Mouse (Mus musculus): ENCODE results near the gene Nbas. TPM values are rescaled to one million over a fixed set of nuclear protein-coding genes. Genes with fewer than 3 reads are reported as not detected.

Nbas gene
- polyA plus RNA-seq, 1 experiment: not detected

GRCm38 (mm10) chr12:13583386-13583785 is 314.5 kb downstream of the Nbas start:
- WGBS: 97% methylated on average over 6 of the region's 6 CpGs
- H3K4me3 ChIP-seq (ENCODE audit: insufficient read depth, low read depth, low read length): no peak overlapping the region
- H3K27ac ChIP-seq (ENCODE audit: insufficient read depth, low read depth, low read length): no peak overlapping the region
- H3K4me1 ChIP-seq (ENCODE audit: control insufficient read depth, insufficient read depth, low read length): no peaks in the 10 kb centered on the region
- TF ChIP-seq CTCF (IDR thresholded peaks at IDR 0.05; ENCODE audit: insufficient read depth, low read depth, low read length) (no peak), POLR2A (IDR thresholded peaks at IDR 0.05; ENCODE audit: insufficient read depth, low read depth, low read length) (no peak)

GRCm38 (mm10) chr12:13585527-13586156 is 316.7 kb downstream of the Nbas start:
- 81% methylated on average over 6 of the region's 6 CpGs for WGBS

GRCm38 (mm10) chr12:13587675-13588074 is 318.7 kb downstream of the Nbas start:
- TF ChIP-seq CTCF (IDR thresholded peaks at IDR 0.05; ENCODE audit: insufficient read depth, low read depth, low read length) (no peak), POLR2A (IDR thresholded peaks at IDR 0.05; ENCODE audit: insufficient read depth, low read depth, low read length) (no peak)
- no peak overlapping the region for H3K4me3 ChIP-seq (ENCODE audit: insufficient read depth, low read depth, low read length)
- H3K27ac ChIP-seq (ENCODE audit: insufficient read depth, low read depth, low read length): no peak overlapping the region
- H3K4me1 ChIP-seq (ENCODE audit: control insufficient read depth, insufficient read depth, low read length): no peaks in the 10 kb centered on the region
- 85% methylated on average over 4 of the region's 4 CpGs for WGBS

More at GRCm38 (mm10) chr12:13585527-13586156, 316.7 kb downstream of the Nbas start:
- TF ChIP-seq CTCF (IDR thresholded peaks at IDR 0.05; ENCODE audit: insufficient read depth, low read depth, low read length): no peak
- TF ChIP-seq POLR2A (IDR thresholded peaks at IDR 0.05; ENCODE audit: insufficient read depth, low read depth, low read length): no peak
- Histone ChIP-seq H3K4me3 (ENCODE audit: insufficient read depth, low read depth, low read length) (no peak overlapping the region), H3K27ac (ENCODE audit: insufficient read depth, low read depth, low read length) (no peak overlapping the region), H3K4me1 (ENCODE audit: control insufficient read depth, insufficient read depth, low read length) (no peaks in the 10 kb centered on the region)

GRCm38 (mm10) chr12:13589021-13589420 is 320.1 kb downstream of the Nbas start:
- TF ChIP-seq CTCF (IDR thresholded peaks at IDR 0.05; ENCODE audit: insufficient read depth, low read depth, low read length) (no peak), POLR2A (IDR thresholded peaks at IDR 0.05; ENCODE audit: insufficient read depth, low read depth, low read length) (no peak)
- H3K27ac ChIP-seq (ENCODE audit: insufficient read depth, low read depth, low read length): no peak overlapping the region
- WGBS: 94% methylated on average over 5 of the region's 5 CpGs
- H3K4me1 ChIP-seq (ENCODE audit: control insufficient read depth, insufficient read depth, low read length): 0 out of 2 replicates have a peak, but pooled peaks cover under 1% of the 10 kb centered on the region
- no peak overlapping the region for H3K4me3 ChIP-seq (ENCODE audit: insufficient read depth, low read depth, low read length)

- TF ChIP-seq POLR2A (IDR thresholded peaks at IDR 0.05; ENCODE audit: insufficient read depth, low read depth, low read length): no peak
- TF ChIP-seq CTCF (IDR thresholded peaks at IDR 0.05; ENCODE audit: insufficient read depth, low read depth, low read length): no peak
- Histone ChIP-seq H3K27ac (ENCODE audit: insufficient read depth, low read depth, low read length) (no peak overlapping the region), H3K4me3 (ENCODE audit: insufficient read depth, low read depth, low read length) (no peak overlapping the region), H3K4me1 (ENCODE audit: control insufficient read depth, insufficient read depth, low read length) (peaks cover 6% of the 10 kb centered on the region; the same call in 1 of the 2 replicates)
- WGBS: 73% methylated on average over 9 of the region's 9 CpGs
Observed at GRCm38 (mm10) chr12:13594746-13595469, 326.0 kb downstream of the Nbas start.

- peaks cover 6% of the 10 kb centered on the region; the same call in 1 of the 2 replicates for H3K4me1 ChIP-seq (ENCODE audit: control insufficient read depth, insufficient read depth, low read length)
- no peak overlapping the region for H3K27ac ChIP-seq (ENCODE audit: insufficient read depth, low read depth, low read length)
- 81% methylated on average over 2 of the region's 2 CpGs for WGBS
- TF ChIP-seq CTCF (IDR thresholded peaks at IDR 0.05; ENCODE audit: insufficient read depth, low read depth, low read length) (no peak), POLR2A (IDR thresholded peaks at IDR 0.05; ENCODE audit: insufficient read depth, low read depth, low read length) (no peak)
- no peak overlapping the region for H3K4me3 ChIP-seq (ENCODE audit: insufficient read depth, low read depth, low read length)
Observed at GRCm38 (mm10) chr12:13597026-13597425, 328.1 kb downstream of the Nbas start.

- WGBS: 54% methylated on average over 4 of the region's 4 CpGs
- no peak overlapping the region for H3K27ac ChIP-seq (ENCODE audit: insufficient read depth, low read depth, low read length)
- TF ChIP-seq CTCF (IDR thresholded peaks at IDR 0.05; ENCODE audit: insufficient read depth, low read depth, low read length) (no peak), POLR2A (IDR thresholded peaks at IDR 0.05; ENCODE audit: insufficient read depth, low read depth, low read length) (no peak)
- peaks cover 6% of the 10 kb centered on the region; the same call in 1 of the 2 replicates for H3K4me1 ChIP-seq (ENCODE audit: control insufficient read depth, insufficient read depth, low read length)
- H3K4me3 ChIP-seq (ENCODE audit: insufficient read depth, low read depth, low read length): no peak overlapping the region
Observed at GRCm38 (mm10) chr12:13598545-13598944, 329.6 kb downstream of the Nbas start.

GRCm38 (mm10) chr12:13602414-13602813 is 333.5 kb downstream of the Nbas start:
- TF ChIP-seq CTCF (IDR thresholded peaks at IDR 0.05; ENCODE audit: insufficient read depth, low read depth, low read length) (no peak), POLR2A (IDR thresholded peaks at IDR 0.05; ENCODE audit: insufficient read depth, low read depth, low read length) (no peak)

GRCm38 (mm10) chr12:13607021-13607420 is 338.1 kb downstream of the Nbas start:
- Histone ChIP-seq H3K27ac (ENCODE audit: insufficient read depth, low read depth, low read length) (no peak overlapping the region), H3K4me1 (ENCODE audit: control insufficient read depth, insufficient read depth, low read length) (no peaks in the 10 kb centered on the region), H3K4me3 (ENCODE audit: insufficient read depth, low read depth, low read length) (no peak overlapping the region)
- TF ChIP-seq POLR2A (IDR thresholded peaks at IDR 0.05; ENCODE audit: insufficient read depth, low read depth, low read length): no peak
- WGBS: 95% methylated on average over 2 of the region's 2 CpGs

More at GRCm38 (mm10) chr12:13602414-13602813, 333.5 kb downstream of the Nbas start:
- H3K4me3 ChIP-seq (ENCODE audit: insufficient read depth, low read depth, low read length): no peak overlapping the region
- no peaks in the 10 kb centered on the region for H3K4me1 ChIP-seq (ENCODE audit: control insufficient read depth, insufficient read depth, low read length)
- no peak overlapping the region for H3K27ac ChIP-seq (ENCODE audit: insufficient read depth, low read depth, low read length)

All from olfactory bulb, adult 2 months (tissue).